Mouse (Mus musculus) CH12.LX (cell line): ENCODE measurements at regions not wholly inside any gene's neighbourhood (a gene's known extent, or its start where the extent isn't known, plus 50 kb on each side); places are given as distances from the start of the nearest gene placed in this dataset.

Experiments used
- DNase-seq: peaks from one replicate; pipeline ENCODE4 v3.0.0-alpha.2; 2013; ENCODE audit errors: extremely low read depth
- H3K27ac ChIP-seq: 2 replicates; pipeline ENCODE4 v1.5.1; 2012; ENCODE audit warnings: low read depth, mild to moderate bottlenecking, control low read depth, moderate library complexity; ENCODE audit not compliant: insufficient read depth
- H3K27me3 ChIP-seq: replicated peaks from 2 replicates; pipeline ENCODE3; 2012; ENCODE audit warnings: inconsistent platforms
- H3K36me3 ChIP-seq, 2 experiments: replicated peaks in 1 of 2; 2 replicates each; pipeline versions ENCODE3 to v1.6.1; 2012; ENCODE audit warnings: inconsistent platforms in 1 of 2, low read length in 1 of 2, mild to moderate bottlenecking in 1 of 2, mixed read lengths in 1 of 2, moderate library complexity in 1 of 2; ENCODE audit not compliant: control insufficient read depth in 1 of 2, insufficient read depth in 1 of 2
- H3K4me1 ChIP-seq, 2 experiments: 2 replicates each; pipeline ENCODE4 v1.6.1; 2012; ENCODE audit warnings: inconsistent platforms in 1 of 2, moderate library complexity in 1 of 2; ENCODE audit not compliant: insufficient read depth in 2 of 2, control insufficient read depth in 1 of 2
- H3K4me2 ChIP-seq: 2 replicates; pipeline ENCODE4 v1.6.1; 2012; ENCODE audit warnings: low read depth, mild to moderate bottlenecking, control low read depth; ENCODE audit not compliant: poor library complexity, insufficient read depth, severe bottlenecking
- H3K4me3 ChIP-seq, 3 experiments: fragments of 150-350 bp in 1 of 3; sonication (generic) in 1 of 3; replicated peaks in 1 of 3; 2 replicates each; pipeline versions ENCODE3 to v1.5.1; 2011 to 2012; ENCODE audit warnings: low read depth in 2 of 3, low read length in 2 of 3, mild to moderate bottlenecking in 2 of 3, moderate library complexity in 2 of 3, control low read depth in 1 of 3, improper control_type of control experiment in 1 of 3, inconsistent platforms in 1 of 3, mixed read lengths in 1 of 3; ENCODE audit not compliant: poor library complexity in 1 of 3
- H3K79me2 ChIP-seq: replicated peaks from 2 replicates; pipeline ENCODE4 v1.6.1; 2012; ENCODE audit warnings: mild to moderate bottlenecking, moderate library complexity; ENCODE audit not compliant: control insufficient read depth, poor library complexity, insufficient read depth, severe bottlenecking; ENCODE audit errors: extremely low read depth
- H3K9ac ChIP-seq: 2 replicates; pipeline ENCODE4 v1.6.1; 2012; ENCODE audit warnings: low read depth, mild to moderate bottlenecking, control low read depth, moderate library complexity; ENCODE audit not compliant: insufficient read depth
- H3K9me3 ChIP-seq: replicated peaks from 2 replicates; pipeline ENCODE3; 2012; ENCODE audit warnings: low read length, inconsistent platforms, mixed read lengths
- BHLHE40 ChIP-seq: IDR thresholded peaks from 2 replicates; pipeline ENCODE4 v1.6.1; 2011; ENCODE audit warnings: mild to moderate bottlenecking, low read depth, low read length, improper control_type of control experiment
- CHD1 ChIP-seq: IDR thresholded peaks from 2 replicates; pipeline ENCODE4 v1.6.1; 2012; ENCODE audit warnings: low read depth, low read length, improper control_type of control experiment, inconsistent platforms
- CHD2 ChIP-seq: IDR thresholded peaks from 2 replicates; pipeline ENCODE4 v1.6.1; 2011; ENCODE audit warnings: low read length, improper control_type of control experiment
- CTCF ChIP-seq, 2 experiments: IDR thresholded peaks in 1 of 2; conservative IDR thresholded peaks in 1 of 2; 2 replicates each; pipeline ENCODE4 v1.5.1; 2011 to 2012; ENCODE audit warnings: low read depth in 2 of 2, low read length in 2 of 2, improper control_type of control experiment in 1 of 2, inconsistent platforms in 1 of 2, mild to moderate bottlenecking in 1 of 2, moderate library complexity in 1 of 2
- ELF1 ChIP-seq: IDR thresholded peaks from 2 replicates; pipeline ENCODE4 v1.6.1; 2014; ENCODE audit warnings: low read depth, mild to moderate bottlenecking, inconsistent platforms, low read length, improper control_type of control experiment
- EP300 ChIP-seq: IDR thresholded peaks from 2 replicates; pipeline ENCODE4 v1.6.1; 2011; ENCODE audit warnings: low read length, improper control_type of control experiment
- ETS1 ChIP-seq: conservative IDR thresholded peaks from 2 replicates; pipeline ENCODE4 v1.6.1; 2012; ENCODE audit warnings: low read depth, mild to moderate bottlenecking, inconsistent platforms, low read length, improper control_type of control experiment, moderate library complexity
- GABPA ChIP-seq: IDR thresholded peaks from 2 replicates; pipeline ENCODE4 v1.6.1; 2012; ENCODE audit warnings: low read depth, low read length, improper control_type of control experiment, inconsistent platforms; ENCODE audit not compliant: insufficient replicate concordance
- HCFC1 ChIP-seq: IDR thresholded peaks from 2 replicates; pipeline ENCODE4 v1.6.1; 2012; ENCODE audit warnings: low read depth, mild to moderate bottlenecking, inconsistent platforms, low read length, improper control_type of control experiment
- IRF4 ChIP-seq: IDR thresholded peaks from 2 replicates; pipeline ENCODE4 v1.6.1; 2014; ENCODE audit warnings: low read depth, mild to moderate bottlenecking, inconsistent platforms, low read length, improper control_type of control experiment
- JUND ChIP-seq: conservative IDR thresholded peaks from 2 replicates; pipeline ENCODE4 v1.6.1; 2011; ENCODE audit warnings: low read depth, low read length, improper control_type of control experiment
- MAZ ChIP-seq: IDR thresholded peaks from 2 replicates; pipeline ENCODE4 v1.6.1; 2012; ENCODE audit warnings: low read depth, mild to moderate bottlenecking, inconsistent platforms, low read length, improper control_type of control experiment, moderate library complexity
- MXI1 ChIP-seq: IDR thresholded peaks from 2 replicates; pipeline ENCODE4 v1.6.1; 2011; ENCODE audit warnings: mild to moderate bottlenecking, low read depth, low read length, improper control_type of control experiment
- PAX5 ChIP-seq: IDR thresholded peaks from 2 replicates; pipeline ENCODE4 v1.6.1; 2012; ENCODE audit warnings: low read length, inconsistent platforms, mixed read lengths
- RAD21 ChIP-seq: IDR thresholded peaks from 2 replicates; pipeline ENCODE4 v1.6.1; 2011; ENCODE audit warnings: low read depth, mild to moderate bottlenecking, low read length, improper control_type of control experiment, moderate library complexity
- RCOR1 ChIP-seq: conservative IDR thresholded peaks from 2 replicates; pipeline ENCODE4 v1.6.1; 2012; ENCODE audit warnings: low read depth, mild to moderate bottlenecking, inconsistent platforms, low read length, improper control_type of control experiment
- SIN3A ChIP-seq: IDR thresholded peaks from 2 replicates; pipeline ENCODE4 v1.6.1; 2012; ENCODE audit warnings: low read length, improper control_type of control experiment, inconsistent platforms
- SMC3 ChIP-seq: IDR thresholded peaks from 2 replicates; pipeline ENCODE4 v1.6.1; 2011; ENCODE audit warnings: low read depth, low read length, improper control_type of control experiment
- TCF12 ChIP-seq: IDR thresholded peaks from 2 replicates; pipeline ENCODE4 v1.6.1; 2014; ENCODE audit warnings: low read depth, mild to moderate bottlenecking, inconsistent platforms, low read length, improper control_type of control experiment
- USF1 ChIP-seq: IDR thresholded peaks from 2 replicates; pipeline ENCODE4 v1.6.1; 2014; ENCODE audit warnings: low read depth, mild to moderate bottlenecking, inconsistent platforms, low read length, improper control_type of control experiment
- USF2 ChIP-seq: conservative IDR thresholded peaks from 2 replicates; pipeline ENCODE4 v1.6.1; 2011; ENCODE audit warnings: low read depth, low read length, improper control_type of control experiment
- ZC3H11A ChIP-seq: IDR thresholded peaks from 2 replicates; pipeline ENCODE4 v1.6.1; 2012; ENCODE audit warnings: low read depth, mild to moderate bottlenecking, inconsistent platforms, low read length, improper control_type of control experiment
- ZMIZ1 ChIP-seq: IDR thresholded peaks from 2 replicates; pipeline ENCODE4 v1.6.1; 2012; ENCODE audit warnings: low read depth, mild to moderate bottlenecking, inconsistent platforms, low read length, improper control_type of control experiment
- ZNF384 ChIP-seq: IDR thresholded peaks from 2 replicates; pipeline ENCODE4 v1.6.1; 2012; ENCODE audit warnings: low read depth, low read length, improper control_type of control experiment, inconsistent platforms
- dilution Hi-C: fragments of 300-500 bp; cut with MboI; formaldehyde crosslinking; loops from 2 replicates; pipeline ENCODE4 v1.14.3; 2020; ENCODE audit warnings: low sequenced_read_pairs; ENCODE audit not compliant: extremely low pct_unique_long_range_greater_than_20kb, extremely low pct_ligation_motif_present
- in situ Hi-C: fragments of 300-500 bp; cut with MboI; formaldehyde crosslinking; loops from 3 replicates; pipeline ENCODE4 v1.14.3; 2019; ENCODE audit warnings: low sequenced_read_pairs, low pct_ligation_motif_present, low pct_unique_long_range_greater_than_20kb, mixed read lengths

DNA sequence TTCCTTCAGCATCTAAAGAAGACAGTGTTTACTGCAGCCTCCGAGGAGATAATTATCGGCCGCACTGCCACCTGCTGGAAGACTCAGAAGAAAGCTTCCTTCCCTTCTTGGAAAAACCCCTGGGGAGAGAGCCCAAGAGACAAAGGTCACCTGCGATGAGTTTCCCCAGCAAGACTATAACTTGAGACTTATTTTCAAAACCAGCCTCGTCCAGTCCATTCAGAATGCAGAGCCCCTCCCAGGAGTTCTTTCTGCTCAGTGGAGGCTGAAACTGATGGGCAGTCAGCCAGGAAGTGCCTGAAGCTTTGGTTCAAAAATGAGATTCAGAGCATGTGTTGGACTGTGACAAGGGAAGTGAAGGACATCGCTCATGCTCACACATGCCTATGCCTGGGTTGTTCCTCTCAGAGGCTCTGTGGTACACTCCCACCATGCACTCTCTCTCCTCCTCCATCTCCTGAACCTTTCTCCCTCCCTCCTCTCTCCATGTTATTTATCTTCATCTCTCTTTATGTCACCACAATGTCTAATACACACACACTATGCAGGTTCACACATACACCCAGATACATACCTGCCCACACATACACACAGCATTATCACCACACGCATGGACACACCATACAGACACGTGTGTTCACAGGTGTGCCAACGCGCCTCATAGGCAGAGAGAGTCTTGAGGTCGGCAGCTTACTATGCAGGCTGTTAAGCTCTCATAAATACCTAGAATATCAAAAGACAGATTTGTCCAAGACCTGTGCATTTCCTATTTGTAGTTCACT is 78.3 kb upstream of the Pitrm1 start:
- in situ Hi-C loops: loop anchor here (10.0 kb wide), 2 partner anchors 605 to 1805 kb away; partner anchors contain the start of gene Klf6

GRCm38 (mm10) chr13:6470286-6471103 is 77.5 kb upstream of the Pitrm1 start:
- dilution Hi-C loops: no loop called here

More for the DNA sequence above, 78.3 kb upstream of the Pitrm1 start:
- dilution Hi-C loops: no loop called here
- Histone ChIP-seq H3K79me2 (no peaks in the 10 kb centered on the region), H3K4me2 (0 out of 2 replicates have a peak overlapping the region, but pooled peaks have one; percentile 14), H3K27ac (no peak overlapping the region), H3K9ac (no peak overlapping the region), H3K9me3 (no peaks in the 10 kb centered on the region), H3K36me3 (no peaks in the 10 kb centered on the region), H3K4me3 (no peak overlapping the region), H3K27me3 (no peaks in the 10 kb centered on the region), H3K4me1 (peaks cover 0 to 7% of the 10 kb centered on the region in 2 experiments; a peak in 2 of 4 replicates)
- peak; percentile 48 for DNase-seq
- TF ChIP-seq PAX5: no peak
- TF ChIP-seq TCF12: no peak
- peak in 1 of 2 experiments; percentile 65; a peak in 2 of 4 replicates for TF ChIP-seq CTCF (conservative IDR thresholded peaks at IDR 0.05 in 1 of 2, IDR thresholded peaks at IDR 0.05 in 1 of 2; ENCODE audit: low read depth in 2 of 2, low read length in 2 of 2)
- TF ChIP-seq RCOR1: no peak
- no peak for TF ChIP-seq HCFC1
- peak; percentile 55 for TF ChIP-seq SMC3
- TF ChIP-seq RAD21: peak; percentile 42
- no peak for TF ChIP-seq JUND
- no peak for TF ChIP-seq ETS1

More at GRCm38 (mm10) chr13:6470286-6471103, 77.5 kb upstream of the Pitrm1 start:
- Histone ChIP-seq H3K27ac (no peak overlapping the region), H3K4me3 (no peak overlapping the region), H3K9me3 (no peaks in the 10 kb centered on the region), H3K79me2 (no peaks in the 10 kb centered on the region), H3K4me1 (peaks cover 0 to 7% of the 10 kb centered on the region in 2 experiments; a peak in 2 of 4 replicates), H3K27me3 (no peaks in the 10 kb centered on the region), H3K9ac (no peak overlapping the region), H3K36me3 (no peaks in the 10 kb centered on the region), H3K4me2 (no peak overlapping the region)
- in situ Hi-C loops: loop anchor here (10.0 kb wide), 2 partner anchors 606 to 1806 kb away; partner anchors contain the start of gene Klf6
- no peak for TF ChIP-seq ELF1
- no peak for TF ChIP-seq USF1
- no peak for TF ChIP-seq MAZ
- TF ChIP-seq TCF12: no peak
- TF ChIP-seq IRF4: no peak
- TF ChIP-seq PAX5: no peak
- no peak for TF ChIP-seq CHD1
- TF ChIP-seq ZC3H11A: no peak
- TF ChIP-seq ZNF384: no peak
- no peak for TF ChIP-seq SIN3A
- TF ChIP-seq MXI1: no peak
- no peak for TF ChIP-seq GABPA
- no peak for TF ChIP-seq EP300
- TF ChIP-seq USF2: no peak
- TF ChIP-seq ETS1: no peak
- no peak for TF ChIP-seq BHLHE40
- TF ChIP-seq ZMIZ1: no peak
- TF ChIP-seq CHD2: no peak
- TF ChIP-seq RAD21: no peak
- no peak for DNase-seq
